Comparison of ENCODE assay signal across 16 mouse cellular contexts in genomic region chr9:21555198-21555742, GRCm38 (mm10). TPM values are rescaled to one million over a fixed set of nuclear protein-coding genes. Genes with fewer than 3 reads are reported as not detected.
A peak's percentile ranks its signal among the peaks of the same experiment; 100 is the strongest.
DNase-seq lines count a peak whose midpoint lies in the region; ATAC-seq and TF ChIP-seq lines count a peak whose summit lies in the region.
"Had no signal": no experiment of that assay in that cellular context is flagged by ENCODE, and none has a peak within 500 bp of the region (broad histone marks: within the 10 kb centered on the region; RNA-seq: fewer than 3 reads in every experiment).

No protein-coding gene starts in this region.

- WGBS in liver, embryonic 16.5 days (ENCODE audit: insufficient replicate concordance), result 65% methylated on average over 6 of the region's 6 CpGs

- ATAC-seq in liver, embryonic 16.5 days (ENCODE audit: low read depth), result peak; percentile 53
- ATAC-seq: intestine, embryonic 16.5 days had no signal

- no peak for TF ChIP-seq EP300 in ES-Bruce4 (IDR thresholded peaks at IDR 0.05; ENCODE audit: insufficient read depth, low read depth, low read length)

- no peaks in the 10 kb centered on the region for H3K9me3 ChIP-seq in ES-Bruce4 (replicated peaks; ENCODE audit: control insufficient read depth, insufficient read depth, low read length, poor library complexity, severe bottlenecking)
- no peaks in the 10 kb centered on the region for H3K9me3 ChIP-seq in liver, embryonic 16.5 days (replicated peaks; ENCODE audit: control insufficient read depth, low read length)
- H3K9me3 ChIP-seq: heart, embryonic 13.5 days; hindbrain, embryonic 12.5 days; neural tube, embryonic 13.5 days had no signal

- H3K4me2 ChIP-seq in liver, embryonic 16.5 days (ENCODE audit: low read depth, low read length), result no peak overlapping the region; the same call in 1 of the 2 replicates
- H3K4me2 ChIP-seq: heart, embryonic 13.5 days; hindbrain, embryonic 12.5 days; neural tube, embryonic 13.5 days had no signal

- H3K36me3 ChIP-seq in ES-Bruce4 (ENCODE audit: control insufficient read depth, insufficient read depth, low read length, poor library complexity, severe bottlenecking), result no peaks in the 10 kb centered on the region
- peaks cover 4% of the 10 kb centered on the region; the same call in 1 of the 2 replicates for H3K36me3 ChIP-seq in liver, embryonic 16.5 days (ENCODE audit: control insufficient read depth, insufficient read depth)

- H3K27me3 ChIP-seq in ES-Bruce4 (ENCODE audit: control insufficient read depth, insufficient read depth, low read length, poor library complexity, severe bottlenecking), result no peaks in the 10 kb centered on the region
- no peaks in the 10 kb centered on the region for H3K27me3 ChIP-seq in liver, embryonic 16.5 days (ENCODE audit: control insufficient read depth, insufficient read depth, low read depth, low read length)
- H3K27me3 ChIP-seq: heart, embryonic 13.5 days; hindbrain, embryonic 12.5 days; neural tube, embryonic 13.5 days had no signal

- H3K9ac ChIP-seq in ES-Bruce4 (ENCODE audit: low read depth, poor library complexity, severe bottlenecking), result no peak overlapping the region
- peak overlapping the region; percentile 6; the same call in 1 of the 2 replicates for H3K9ac ChIP-seq in liver, embryonic 16.5 days (ENCODE audit: low read depth, low read length)
- H3K9ac ChIP-seq: heart, embryonic 13.5 days; hindbrain, embryonic 12.5 days; neural tube, embryonic 13.5 days had no signal

- no peak overlapping the region for H3K4me3 ChIP-seq in layer of hippocampus, adult 2 months
- no peak overlapping the region for H3K4me3 ChIP-seq in ES-Bruce4 (ENCODE audit: low read depth, low read length)
- no peak overlapping the region for H3K4me3 ChIP-seq in liver, embryonic 16.5 days (ENCODE audit: low read depth, low read length)
- H3K4me3 ChIP-seq: heart, embryonic 13.5 days; hindbrain, embryonic 12.5 days; neural tube, embryonic 13.5 days had no signal

- H3K4me1 ChIP-seq in ES-Bruce4 (ENCODE audit: control insufficient read depth, insufficient read depth, low read length), result peaks cover 16% of the 10 kb centered on the region
- H3K4me1 ChIP-seq in liver, embryonic 16.5 days (ENCODE audit: control insufficient read depth, low read depth, low read length), result peaks cover 60% of the 10 kb centered on the region

- TF ChIP-seq CTCF in layer of hippocampus, adult 2 months (conservative IDR thresholded peaks at IDR 0.05), result peak; percentile 40; the same call in 1 of the 2 replicates
- no peak for TF ChIP-seq CTCF in ES-Bruce4 (IDR thresholded peaks at IDR 0.05; ENCODE audit: low read depth, low read length)

- no peak for TF ChIP-seq POLR2A in ES-Bruce4 (IDR thresholded peaks at IDR 0.05; ENCODE audit: insufficient read depth, low read length)

- no peak for DNase-seq in layer of hippocampus, adult 2 months (ENCODE audit: low spot score in 2 of 2)
- DNase-seq in layer of hippocampus, adult 9-10 months (ENCODE audit: low spot score), result no peak
- peak; percentile 41 for DNase-seq in c-Kit-negative CD71-positive TER-119-positive erythroid progenitor cells, embryonic 14.5 days (ENCODE audit: low read depth, low spot score)
- DNase-seq in layer of hippocampus, adult 11-12 months (ENCODE audit: low spot score), result no peak
- DNase-seq in gastrocnemius, adult 8-10 months (ENCODE audit: low spot score in 2 of 2), result no peak
- DNase-seq in adrenal gland, adult 2 months, result no peak
- DNase-seq: cerebellum, postnatal 25 days; kidney, postnatal 10 days; layer of hippocampus, postnatal 36 days; lung, postnatal 10 days had no signal

- H3K27ac ChIP-seq in layer of hippocampus, adult 2 months, result no peak overlapping the region
- peak overlapping the region; percentile 42 for H3K27ac ChIP-seq in ES-Bruce4 (ENCODE audit: insufficient read depth, low read length)
- peak overlapping the region; percentile 59 for H3K27ac ChIP-seq in liver, embryonic 16.5 days (ENCODE audit: low read length)
- H3K27ac ChIP-seq: heart, embryonic 13.5 days; hindbrain, embryonic 12.5 days; neural tube, embryonic 13.5 days had no signal

RNA-seq across cellular contexts. Expression of gene Carm1, which starts 8.6 kb away (rescaled TPM):
- 10 to 100 TPM; 75.9 to 85.6 TPM for total RNA-seq in layer of hippocampus, adult 2 months (2021)
- polyA plus RNA-seq in ES-Bruce4 (2011; ENCODE audit: insufficient read depth, insufficient read length, low read depth, missing spikeins), result 112 and 122 TPM in 2 replicates
- polyA plus RNA-seq in liver, embryonic 16.5 days (2015; fragmentation: Nextera tagmentation; extraction: Ambion mirVana), result 7.0 and 9.3 TPM in 2 replicates
- 10 to 100 TPM; 52.5 to 65.9 (median 55.2) TPM for total RNA-seq in gastrocnemius, adult 8-10 months (2022)
- 10 to 100 TPM; 39.9 to 52.3 TPM for total RNA-seq in adrenal gland, adult 2 months (2021)
- 72.8 and 95.4 TPM in 2 replicates for polyA plus RNA-seq in adrenal gland, adult 2 months (2012; rRNA removed)

RNA-seq across cellular contexts. Expression of gene AB124611, which starts 29.3 kb away (rescaled TPM):
- under 1 TPM; 0.27 to 0.44 TPM for total RNA-seq in layer of hippocampus, adult 2 months (2021)
- polyA plus RNA-seq in ES-Bruce4 (2011; ENCODE audit: insufficient read depth, insufficient read length, low read depth, missing spikeins), result not detected in 2 replicates
- 9.6 and 11.3 TPM in 2 replicates for polyA plus RNA-seq in liver, embryonic 16.5 days (2015; fragmentation: Nextera tagmentation; extraction: Ambion mirVana)
- total RNA-seq in gastrocnemius, adult 8-10 months (2022), result under 1 TPM in 3 of 4 experiments, not detected in 1; 0.22 to 0.58 (median 0.48) TPM
- total RNA-seq in adrenal gland, adult 2 months (2021), result 1 to 10 TPM; 1.4 to 2.3 TPM
- polyA plus RNA-seq in adrenal gland, adult 2 months (2012; rRNA removed), result 1.7 and 2.8 TPM in 2 replicates

RNA-seq across cellular contexts. Expression of gene Timm29, which starts 37.3 kb away (rescaled TPM):
- total RNA-seq in layer of hippocampus, adult 2 months (2021), result 10 to 100 TPM; 58.3 to 62.0 TPM
- 18.1 and 19.2 TPM in 2 replicates for polyA plus RNA-seq in ES-Bruce4 (2011; ENCODE audit: insufficient read depth, insufficient read length, low read depth, missing spikeins)
- polyA plus RNA-seq in liver, embryonic 16.5 days (2015; fragmentation: Nextera tagmentation; extraction: Ambion mirVana), result 13.9 and 14.1 TPM in 2 replicates
- total RNA-seq in gastrocnemius, adult 8-10 months (2022), result 10 to 100 TPM; 48.2 to 52.3 (median 51.3) TPM
- total RNA-seq in adrenal gland, adult 2 months (2021), result 10 to 100 TPM; 55.2 to 62.3 TPM
- polyA plus RNA-seq in adrenal gland, adult 2 months (2012; rRNA removed), result 60.1 and 62.2 TPM in 2 replicates

RNA-seq across cellular contexts. Expression of gene Yipf2, which starts 37.4 kb away (rescaled TPM):
- total RNA-seq in layer of hippocampus, adult 2 months (2021), result 10 to 100 TPM; 18.6 to 19.8 TPM
- polyA plus RNA-seq in ES-Bruce4 (2011; ENCODE audit: insufficient read depth, insufficient read length, low read depth, missing spikeins), result 17.4 and 18.9 TPM in 2 replicates
- 11.5 and 12.5 TPM in 2 replicates for polyA plus RNA-seq in liver, embryonic 16.5 days (2015; fragmentation: Nextera tagmentation; extraction: Ambion mirVana)
- 1 to 10 TPM; 6.2 to 6.7 (median 6.5) TPM for total RNA-seq in gastrocnemius, adult 8-10 months (2022)
- 10 to 100 TPM; 26.5 to 36.1 TPM for total RNA-seq in adrenal gland, adult 2 months (2021)
- 58.5 and 67.4 TPM in 2 replicates for polyA plus RNA-seq in adrenal gland, adult 2 months (2012; rRNA removed)

RNA-seq across cellular contexts. Expression of gene Tmed1, which starts 45.2 kb away (rescaled TPM):
- 10 to 100 TPM; 13.5 to 15.5 TPM for total RNA-seq in layer of hippocampus, adult 2 months (2021)
- polyA plus RNA-seq in ES-Bruce4 (2011; ENCODE audit: insufficient read depth, insufficient read length, low read depth, missing spikeins), result 28.0 and 29.2 TPM in 2 replicates
- polyA plus RNA-seq in liver, embryonic 16.5 days (2015; fragmentation: Nextera tagmentation; extraction: Ambion mirVana), result 27.3 and 29.8 TPM in 2 replicates
- total RNA-seq in gastrocnemius, adult 8-10 months (2022), result 10 to 100 TPM; 30.2 to 35.8 (median 33.3) TPM
- total RNA-seq in adrenal gland, adult 2 months (2021), result 10 to 100 TPM; 22.6 to 36.6 TPM
- polyA plus RNA-seq in adrenal gland, adult 2 months (2012; rRNA removed), result 34.9 and 36.4 TPM in 2 replicates
